Mouse (Mus musculus) lung, embryonic 16.5 days (tissue): ENCODE measurements around the gene Atrx. TPM values are rescaled to one million over a fixed set of nuclear protein-coding genes. Genes with fewer than 3 reads are reported as not detected.
"Not testable (repeated sequence)": the region's sequence is repeated elsewhere in the genome, so short reads cannot be mapped to it uniquely, and the experiment has no call there.

Source experiments
- ATAC-seq: fragments of 200-750 bp; cut with Nextera tagmentation; 2 replicates; pipeline ENCODE4 v1.8.0; 2017; ENCODE audit warnings: low read depth, mild to moderate bottlenecking, moderate library complexity
- H3K27ac ChIP-seq: fragments of 300-500 bp; sonication (generic); 2 replicates; pipeline ENCODE4 v1.5.1; 2014; ENCODE audit warnings: mild to moderate bottlenecking, control low read depth, low read length
- H3K27me3 ChIP-seq: fragments of 300-500 bp; sonication (generic); 2 replicates; pipeline ENCODE4 v1.6.1; 2014; ENCODE audit warnings: low read depth, low read length, mixed read lengths; ENCODE audit not compliant: control insufficient read depth, insufficient read depth
- H3K36me3 ChIP-seq: fragments of 300-500 bp; sonication (generic); 2 replicates; pipeline ENCODE4 v1.6.1; 2014; ENCODE audit warnings: low read length; ENCODE audit not compliant: control insufficient read depth, insufficient read depth
- H3K4me1 ChIP-seq: fragments of 300-500 bp; sonication (generic); replicated peaks from 2 replicates; pipeline ENCODE4 v1.6.1; 2014; ENCODE audit warnings: low read length, mixed read lengths; ENCODE audit not compliant: control insufficient read depth, insufficient read depth
- H3K4me2 ChIP-seq: fragments of 300-500 bp; sonication (generic); 2 replicates; pipeline ENCODE4 v1.6.1; 2014; ENCODE audit warnings: low read depth, low read length, control low read depth
- H3K4me3 ChIP-seq: fragments of 300-500 bp; sonication (generic); 2 replicates; pipeline ENCODE4 v1.5.1; 2014; ENCODE audit warnings: mild to moderate bottlenecking, low read length, control low read depth
- H3K9ac ChIP-seq: fragments of 300-500 bp; sonication (generic); 2 replicates; pipeline ENCODE4 v1.6.1; 2014; ENCODE audit warnings: low read length, control low read depth
- H3K9me3 ChIP-seq: fragments of 300-500 bp; sonication (generic); 2 replicates; pipeline ENCODE4 v1.6.1; 2016; ENCODE audit warnings: low read length; ENCODE audit not compliant: control insufficient read depth
- WGBS: fragments of 180-500 bp; shearing (Covaris S2); extraction: QIAGEN DNeasy Blood & Tissue Kit; methylation state at CpG from one replicate; pipeline ENCODE4 v1.1.7; 2014; 5-methylcytosine and 5-hydroxymethylcytosine counted together
- polyA plus RNA-seq: library from polyadenylated mRNA; unstranded; fragments of >200 nt; fragmentation: Nextera tagmentation; extraction: Ambion mirVana; gene quantifications from 2 replicates; pipeline ENCODE4 v1.2.1, GENCODE M21; 2015

Atrx gene
- polyA plus RNA-seq, 1 experiment from 2014 or later: 184 TPM

GRCm38 (mm10) chrX:105926121-105926735, 3.0 kb downstream of the Atrx start:
- H3K36me3 ChIP-seq: no peaks in the 10 kb centered on the region
- no peak for ATAC-seq
- H3K9ac ChIP-seq: no peak overlapping the region
- peaks cover 10% of the 10 kb centered on the region for H3K4me1 ChIP-seq
- WGBS: 57% methylated on average over 12 of the region's 12 CpGs
- H3K9me3 ChIP-seq: no peaks in the 10 kb centered on the region
- no peaks in the 10 kb centered on the region for H3K27me3 ChIP-seq
- 0 out of 2 replicates have a peak overlapping the region, but pooled peaks have one; percentile 12 for H3K27ac ChIP-seq
- H3K4me2 ChIP-seq: peak overlapping the region; percentile 40
- no peak overlapping the region; the same call in 1 of the 2 replicates for H3K4me3 ChIP-seq

- Histone ChIP-seq H3K9ac (no peak overlapping the region), H3K4me3 (no peak overlapping the region), H3K9me3 (no peaks in the 10 kb centered on the region), H3K27ac (no peak overlapping the region), H3K36me3 (no peaks in the 10 kb centered on the region), H3K4me2 (no peak overlapping the region), H3K27me3 (no peaks in the 10 kb centered on the region), H3K4me1 (peaks cover 10% of the 10 kb centered on the region)
- 84% methylated on average over 5 of the region's 5 CpGs for WGBS
- no peak for ATAC-seq
Observed at GRCm38 (mm10) chrX:105924326-105925070, 4.7 kb downstream of the Atrx start.

GRCm38 (mm10) chrX:105923896-105924295, 5.3 kb downstream of the Atrx start:
- Histone ChIP-seq H3K27ac (no peak overlapping the region), H3K9me3 (no peaks in the 10 kb centered on the region), H3K4me2 (no peak overlapping the region), H3K36me3 (no peaks in the 10 kb centered on the region), H3K9ac (no peak overlapping the region), H3K27me3 (no peaks in the 10 kb centered on the region), H3K4me3 (no peak overlapping the region), H3K4me1 (peaks cover 10% of the 10 kb centered on the region)
- ATAC-seq: no peak
- 80% methylated on average over 1 of the region's 1 CpGs for WGBS

GRCm38 (mm10) chrX:105922986-105923385, 6.2 kb downstream of the Atrx start:
- not testable (repeated sequence) for H3K4me1 ChIP-seq, ATAC-seq, H3K9me3 ChIP-seq, H3K4me2 ChIP-seq, H3K27me3 ChIP-seq, H3K36me3 ChIP-seq, H3K4me3 ChIP-seq, H3K27ac ChIP-seq, H3K9ac ChIP-seq
- WGBS: 75% methylated on average over 7 of the region's 7 CpGs

- 83% methylated on average over 2 of the region's 2 CpGs for WGBS
Observed at GRCm38 (mm10) chrX:105921421-105921820, 7.8 kb downstream of the Atrx start.

GRCm38 (mm10) chrX:105911728-105912127, 17.5 kb downstream of the Atrx start:
- Histone ChIP-seq H3K9ac (no peak overlapping the region), H3K27me3 (no peaks in the 10 kb centered on the region), H3K27ac (no peak overlapping the region), H3K4me1 (no peaks in the 10 kb centered on the region), H3K4me2 (no peak overlapping the region), H3K4me3 (no peak overlapping the region), H3K36me3 (no peaks in the 10 kb centered on the region), H3K9me3 (no peaks in the 10 kb centered on the region)
- WGBS: 48% methylated on average over 3 of the region's 3 CpGs
- no peak for ATAC-seq

More at GRCm38 (mm10) chrX:105921421-105921820, 7.8 kb downstream of the Atrx start:
- Histone ChIP-seq H3K4me3 (no peak overlapping the region), H3K27ac (no peak overlapping the region), H3K4me2 (no peak overlapping the region), H3K9ac (no peak overlapping the region), H3K4me1 (peaks cover 5% of the 10 kb centered on the region), H3K36me3 (no peaks in the 10 kb centered on the region), H3K27me3 (no peaks in the 10 kb centered on the region), H3K9me3 (no peaks in the 10 kb centered on the region)
- ATAC-seq: no peak

GRCm38 (mm10) chrX:105901611-105902010, 27.6 kb downstream of the Atrx start:
- Histone ChIP-seq H3K4me3 (no peak overlapping the region), H3K27ac (no peak overlapping the region), H3K36me3 (no peaks in the 10 kb centered on the region), H3K4me2 (no peak overlapping the region), H3K4me1 (no peaks in the 10 kb centered on the region), H3K9me3 (no peaks in the 10 kb centered on the region), H3K27me3 (no peaks in the 10 kb centered on the region), H3K9ac (no peak overlapping the region)
- ATAC-seq: no peak
- 71% methylated on average over 1 of the region's 1 CpGs for WGBS

GRCm38 (mm10) chrX:105886921-105887320, 42.3 kb downstream of the Atrx start:
- ATAC-seq: no peak
- Histone ChIP-seq H3K4me3 (no peak overlapping the region), H3K4me2 (no peak overlapping the region), H3K4me1 (no peaks in the 10 kb centered on the region), H3K36me3 (no peaks in the 10 kb centered on the region), H3K27ac (no peak overlapping the region), H3K27me3 (no peaks in the 10 kb centered on the region), H3K9me3 (no peaks in the 10 kb centered on the region), H3K9ac (no peak overlapping the region)
- 53% methylated on average over 2 of the region's 2 CpGs for WGBS

- ATAC-seq: no peak
- Histone ChIP-seq H3K36me3 (no peaks in the 10 kb centered on the region), H3K4me3 (no peak overlapping the region), H3K27me3 (no peaks in the 10 kb centered on the region), H3K4me1 (no peaks in the 10 kb centered on the region), H3K4me2 (no peak overlapping the region), H3K9me3 (no peaks in the 10 kb centered on the region), H3K9ac (no peak overlapping the region), H3K27ac (no peak overlapping the region)
- WGBS: 73% methylated on average over 5 of the region's 5 CpGs
Observed at GRCm38 (mm10) chrX:105864367-105864766, 64.8 kb downstream of the Atrx start.
